In genomic region chr8:105433511-105433910, GRCm38 (mm10) we compare ENCODE assay signal across 17 mouse cellular contexts. TPM values are rescaled to one million over a fixed set of nuclear protein-coding genes. Genes with fewer than 3 reads are reported as not detected.
DNase-seq lines count a peak whose midpoint lies in the region; ATAC-seq and TF ChIP-seq lines count a peak whose summit lies in the region.
"Had no signal": no experiment of that assay in that cellular context is flagged by ENCODE, and none has a peak within 500 bp of the region (broad histone marks: within the 10 kb centered on the region; RNA-seq: fewer than 3 reads in every experiment).

No protein-coding gene starts in this region.

- no peak overlapping the region for H3K9ac ChIP-seq in hindbrain, embryonic 16.5 days (ENCODE audit: low read depth, low read length)
- H3K9ac ChIP-seq: limb, embryonic 15.5 days; lung, embryonic 15.5 days had no signal

- no peaks in the 10 kb centered on the region for H3K9me3 ChIP-seq in hindbrain, embryonic 16.5 days (ENCODE audit: control insufficient read depth, low read length)
- H3K9me3 ChIP-seq: limb, embryonic 15.5 days; lung, embryonic 15.5 days had no signal

- no peak overlapping the region for H3K4me3 ChIP-seq in brown adipose tissue, adult 24 weeks (ENCODE audit: insufficient read depth, low read depth, low read length)
- H3K4me3 ChIP-seq in hindbrain, embryonic 16.5 days (ENCODE audit: low read length) = no peak overlapping the region
- H3K4me3 ChIP-seq in cerebellum, adult 2 months (replicated peaks; ENCODE audit: insufficient read depth, low read depth, low read length) = no peak overlapping the region
- H3K4me3 ChIP-seq: left cerebral cortex, adult 2 months; limb, embryonic 15.5 days; lung, embryonic 15.5 days; myocyte had no signal

- no peak overlapping the region for H3K4me2 ChIP-seq in hindbrain, embryonic 16.5 days (ENCODE audit: low read length)
- H3K4me2 ChIP-seq: limb, embryonic 15.5 days; lung, embryonic 15.5 days had no signal

- ATAC-seq in hindbrain, embryonic 16.5 days = 0 out of 2 replicates have a peak, but pooled peaks have one; percentile 34
- ATAC-seq: intestine, postnatal 0 days had no signal

- 25% methylated on average over 5 of the region's 5 CpGs for WGBS in hindbrain, embryonic 16.5 days
- 53% methylated on average over 5 of the region's 5 CpGs for WGBS in cerebellum, adult 2 months

- TF ChIP-seq POLR2A in cerebellum, adult 2 months (IDR thresholded peaks at IDR 0.05; ENCODE audit: borderline replicate concordance, insufficient read depth, low read length) = no peak

- peaks cover 15% of the 10 kb centered on the region for H3K4me1 ChIP-seq in brown adipose tissue, adult 24 weeks (ENCODE audit: control insufficient read depth, insufficient read depth, insufficient read length, low read length)
- H3K4me1 ChIP-seq in hindbrain, embryonic 16.5 days (ENCODE audit: control insufficient read depth, insufficient read depth, low read depth, low read length) = peaks cover 13% of the 10 kb centered on the region
- peaks cover 3% of the 10 kb centered on the region; the same call in 1 of the 2 replicates for H3K4me1 ChIP-seq in cerebellum, adult 2 months (ENCODE audit: control insufficient read depth, insufficient read depth, low read length)

- H3K27ac ChIP-seq in brown adipose tissue, adult 24 weeks (replicated peaks; ENCODE audit: low read depth, low read length) = peak overlapping the region; percentile 67
- H3K27ac ChIP-seq in hindbrain, embryonic 16.5 days (ENCODE audit: low read depth, low read length) = peak overlapping the region; percentile 39
- no peak overlapping the region for H3K27ac ChIP-seq in cerebellum, adult 2 months (ENCODE audit: insufficient read depth, low read length)
- H3K27ac ChIP-seq: left cerebral cortex, adult 2 months; limb, embryonic 15.5 days; lung, embryonic 15.5 days had no signal

- H3K36me3 ChIP-seq in hindbrain, embryonic 16.5 days (ENCODE audit: control insufficient read depth, insufficient read depth, low read length) = no peaks in the 10 kb centered on the region
- H3K36me3 ChIP-seq: limb, embryonic 15.5 days; lung, embryonic 15.5 days had no signal

- no peak for TF ChIP-seq CTCF in cerebellum, adult 2 months (IDR thresholded peaks at IDR 0.05; ENCODE audit: borderline replicate concordance, insufficient read depth, low read depth, low read length)

- no peaks in the 10 kb centered on the region; the same call in 1 of the 2 replicates for H3K27me3 ChIP-seq in hindbrain, embryonic 16.5 days (replicated peaks; ENCODE audit: control insufficient read depth, insufficient read depth, low read length)
- no peaks in the 10 kb centered on the region for H3K27me3 ChIP-seq in cerebellum, adult 2 months (ENCODE audit: control insufficient read depth, insufficient read depth, low read length)
- H3K27me3 ChIP-seq: limb, embryonic 15.5 days; lung, embryonic 15.5 days had no signal

- DNase-seq in heart, adult 18-20 months = peak; percentile 41 to 58
- DNase-seq in heart, postnatal 4 days = no peak
- peak; percentile 23 for DNase-seq in ES-CJ7 (ENCODE audit: low read depth, low spot score)
- no peak for DNase-seq in cerebellum, adult 18-20 months
- no peak for DNase-seq in cerebellum, adult 2 months
- DNase-seq in natural killer cell, adult 2 months (ENCODE audit: low spot score in 2 of 2) = no peak
- DNase-seq: cerebellum, postnatal 25 days; kidney, postnatal 4 days had no signal

RNA-seq across cellular contexts. Expression of gene Lrrc36, which starts 20.1 kb away (rescaled TPM):
- total RNA-seq in heart, adult 18-20 months (2021) = under 1 TPM; 0.27 to 0.64 TPM
- under 1 TPM; 0.50 to 0.93 TPM for total RNA-seq in heart, postnatal 4 days (2021)
- polyA plus RNA-seq in brown adipose tissue, adult 24 weeks (2012; ENCODE audit: insufficient read depth, insufficient read length, missing spikeins) = 0.88 and 1.0 TPM in 2 replicates
- 0.44 and 0.60 TPM in 2 replicates for polyA plus RNA-seq in hindbrain, embryonic 16.5 days (2015; fragmentation: Nextera tagmentation; extraction: Ambion mirVana)
- 0.65 and 1.2 TPM in 2 replicates for polyA plus RNA-seq in cerebellum, adult 2 months (2012; rRNA removed)
- polyA plus RNA-seq: myocyte; small intestine, adult 2 months had no signal

RNA-seq across cellular contexts. Expression of gene Kctd19, which starts 20.2 kb away (rescaled TPM):
- total RNA-seq in heart, adult 18-20 months (2021) = not detected
- total RNA-seq in heart, postnatal 4 days (2021) = not detected
- polyA plus RNA-seq in brown adipose tissue, adult 24 weeks (2012; ENCODE audit: insufficient read depth, insufficient read length, missing spikeins) = not detected in 2 replicates
- polyA plus RNA-seq in hindbrain, embryonic 16.5 days (2015; fragmentation: Nextera tagmentation; extraction: Ambion mirVana) = 0.27 TPM in 1 of 2 replicates, not detected in the other
- 0.05 TPM in 1 of 2 replicates, not detected in the other for polyA plus RNA-seq in cerebellum, adult 2 months (2012; rRNA removed)
- total RNA-seq: left cerebral cortex, adult 2 months had no signal
- polyA plus RNA-seq: heart, embryonic 14.5 days; limb, embryonic 15.5 days; lung, embryonic 15.5 days; myocyte; small intestine, adult 2 months had no signal

RNA-seq across cellular contexts. Expression of gene Tppp3, which starts 37.8 kb away (rescaled TPM):
- 10 to 100 TPM; 38.0 to 41.4 TPM for total RNA-seq in heart, adult 18-20 months (2021)
- total RNA-seq in heart, postnatal 4 days (2021) = 10 to 100 TPM; 44.4 to 46.1 TPM
- 29.6 and 45.2 TPM in 2 replicates for polyA plus RNA-seq in brown adipose tissue, adult 24 weeks (2012; ENCODE audit: insufficient read depth, insufficient read length, missing spikeins)
- polyA plus RNA-seq in hindbrain, embryonic 16.5 days (2015; fragmentation: Nextera tagmentation; extraction: Ambion mirVana) = 246 and 256 TPM in 2 replicates
- polyA plus RNA-seq in cerebellum, adult 2 months (2012; rRNA removed) = 286 and 297 TPM in 2 replicates

Comparison
In these comparisons a context has a peak if more than half of its experiments do, and no peak if none do; other contexts are left out.
1. DNase-seq: peak in heart, adult 18-20 months (2 of 2) and ES-CJ7 (single experiment); none in heart, postnatal 4 days (single experiment), cerebellum, adult 18-20 months (0 of 2), cerebellum, adult 2 months (0 of 2) and natural killer cell, adult 2 months (0 of 2).